Mouse (Mus musculus) CH12.LX (cell line): ENCODE data around the gene Uba52. TPM values are rescaled to one million over a fixed set of nuclear protein-coding genes. Genes with fewer than 3 reads are reported as not detected.

Experiments
- DNase-seq: peaks from one replicate; pipeline ENCODE4 v3.0.0-alpha.2; 2013; ENCODE audit errors: extremely low read depth
- H3K27ac ChIP-seq: 2 replicates; pipeline ENCODE4 v1.5.1; 2012; ENCODE audit warnings: low read depth, mild to moderate bottlenecking, control low read depth, moderate library complexity; ENCODE audit not compliant: insufficient read depth
- H3K27me3 ChIP-seq: replicated peaks from 2 replicates; pipeline ENCODE3; 2012; ENCODE audit warnings: inconsistent platforms
- H3K36me3 ChIP-seq, 2 experiments: replicated peaks in 1 of 2; 2 replicates each; pipeline versions ENCODE3 to v1.6.1; 2012; ENCODE audit warnings: inconsistent platforms in 1 of 2, low read length in 1 of 2, mild to moderate bottlenecking in 1 of 2, mixed read lengths in 1 of 2, moderate library complexity in 1 of 2; ENCODE audit not compliant: control insufficient read depth in 1 of 2, insufficient read depth in 1 of 2
- H3K4me1 ChIP-seq, 2 experiments: 2 replicates each; pipeline ENCODE4 v1.6.1; 2012; ENCODE audit warnings: inconsistent platforms in 1 of 2, moderate library complexity in 1 of 2; ENCODE audit not compliant: insufficient read depth in 2 of 2, control insufficient read depth in 1 of 2
- H3K4me2 ChIP-seq: 2 replicates; pipeline ENCODE4 v1.6.1; 2012; ENCODE audit warnings: low read depth, mild to moderate bottlenecking, control low read depth; ENCODE audit not compliant: poor library complexity, insufficient read depth, severe bottlenecking
- H3K4me3 ChIP-seq, 3 experiments: fragments of 150-350 bp in 1 of 3; sonication (generic) in 1 of 3; replicated peaks in 1 of 3; 2 replicates each; pipeline versions ENCODE3 to v1.5.1; 2011 to 2012; ENCODE audit warnings: low read depth in 2 of 3, low read length in 2 of 3, mild to moderate bottlenecking in 2 of 3, moderate library complexity in 2 of 3, control low read depth in 1 of 3, improper control_type of control experiment in 1 of 3, inconsistent platforms in 1 of 3, mixed read lengths in 1 of 3; ENCODE audit not compliant: poor library complexity in 1 of 3
- H3K79me2 ChIP-seq: replicated peaks from 2 replicates; pipeline ENCODE4 v1.6.1; 2012; ENCODE audit warnings: mild to moderate bottlenecking, moderate library complexity; ENCODE audit not compliant: control insufficient read depth, poor library complexity, insufficient read depth, severe bottlenecking; ENCODE audit errors: extremely low read depth
- H3K9ac ChIP-seq: 2 replicates; pipeline ENCODE4 v1.6.1; 2012; ENCODE audit warnings: low read depth, mild to moderate bottlenecking, control low read depth, moderate library complexity; ENCODE audit not compliant: insufficient read depth
- H3K9me3 ChIP-seq: replicated peaks from 2 replicates; pipeline ENCODE3; 2012; ENCODE audit warnings: low read length, inconsistent platforms, mixed read lengths
- HCFC1 ChIP-seq: IDR thresholded peaks from 2 replicates; pipeline ENCODE4 v1.6.1; 2012; ENCODE audit warnings: low read depth, mild to moderate bottlenecking, inconsistent platforms, low read length, improper control_type of control experiment
- MAX ChIP-seq: IDR thresholded peaks from 2 replicates; pipeline ENCODE4 v1.6.1; 2011; ENCODE audit warnings: low read length, improper control_type of control experiment
- MAZ ChIP-seq: IDR thresholded peaks from 2 replicates; pipeline ENCODE4 v1.6.1; 2012; ENCODE audit warnings: low read depth, mild to moderate bottlenecking, inconsistent platforms, low read length, improper control_type of control experiment, moderate library complexity
- MXI1 ChIP-seq: IDR thresholded peaks from 2 replicates; pipeline ENCODE4 v1.6.1; 2011; ENCODE audit warnings: mild to moderate bottlenecking, low read depth, low read length, improper control_type of control experiment
- NELFE ChIP-seq: IDR thresholded peaks from 2 replicates; pipeline ENCODE4 v1.6.1; 2011; ENCODE audit warnings: low read depth, low read length, improper control_type of control experiment
- RAD21 ChIP-seq: IDR thresholded peaks from 2 replicates; pipeline ENCODE4 v1.6.1; 2011; ENCODE audit warnings: low read depth, mild to moderate bottlenecking, low read length, improper control_type of control experiment, moderate library complexity
- SIN3A ChIP-seq: IDR thresholded peaks from 2 replicates; pipeline ENCODE4 v1.6.1; 2012; ENCODE audit warnings: low read length, improper control_type of control experiment, inconsistent platforms
- UBTF ChIP-seq: IDR thresholded peaks from 2 replicates; pipeline ENCODE4 v1.6.1; 2012; ENCODE audit warnings: low read depth, mild to moderate bottlenecking, inconsistent platforms, low read length, improper control_type of control experiment, moderate library complexity
- USF1 ChIP-seq: IDR thresholded peaks from 2 replicates; pipeline ENCODE4 v1.6.1; 2014; ENCODE audit warnings: low read depth, mild to moderate bottlenecking, inconsistent platforms, low read length, improper control_type of control experiment
- USF2 ChIP-seq: conservative IDR thresholded peaks from 2 replicates; pipeline ENCODE4 v1.6.1; 2011; ENCODE audit warnings: low read depth, low read length, improper control_type of control experiment
- dilution Hi-C: fragments of 300-500 bp; cut with MboI; formaldehyde crosslinking; loops from 2 replicates; pipeline ENCODE4 v1.14.3; 2020; ENCODE audit warnings: low sequenced_read_pairs; ENCODE audit not compliant: extremely low pct_unique_long_range_greater_than_20kb, extremely low pct_ligation_motif_present
- in situ Hi-C: fragments of 300-500 bp; cut with MboI; formaldehyde crosslinking; loops from 3 replicates; pipeline ENCODE4 v1.14.3; 2019; ENCODE audit warnings: low sequenced_read_pairs, low pct_ligation_motif_present, low pct_unique_long_range_greater_than_20kb, mixed read lengths
- polyA plus RNA-seq: library from polyadenylated mRNA; unstranded; fragments of >175 nt; gene quantifications from 2 replicates; pipeline ENCODE4 v1.2.1, GENCODE M21; 2012; ENCODE audit warnings: low read depth; ENCODE audit not compliant: insufficient read length
- total RNA-seq, 2 experiments: library from RNA; depleted of rRNA; stranded (reverse); fragments of 300-350 nt in 1 of 2; fragments of >200 nt in 1 of 2; gene quantifications; 2 replicates each; pipeline ENCODE4 v1.2.3; 2012 to 2014

Uba52 gene
- total and polyA plus RNA-seq, 3 experiments: 1,181 to 3,341 (median 1,372) TPM

- Histone ChIP-seq H3K9me3 (no peaks in the 10 kb centered on the region), H3K4me1 (peaks cover 10 to 25% of the 10 kb centered on the region in 2 experiments), H3K4me3 (no peak overlapping the region), H3K27ac (no peak overlapping the region), H3K27me3 (peaks cover 96% of the 10 kb centered on the region), H3K9ac (no peak overlapping the region), H3K79me2 (no peaks in the 10 kb centered on the region), H3K4me2 (no peak overlapping the region), H3K36me3 (no peaks in the 10 kb centered on the region)
- DNase-seq: no peak
- in situ Hi-C loops: no loop called here
- dilution Hi-C loops: no loop called here
- TF ChIP-seq SIN3A (no peak), RAD21 (no peak), MAZ (no peak), NELFE (no peak), MXI1 (no peak)
Measured at GRCm38 (mm10) chr8:70490061-70490879, 20.3 kb downstream of the Uba52 start.

- H3K27ac ChIP-seq: no peak overlapping the region
- peaks cover 10 to 25% of the 10 kb centered on the region in 2 experiments for H3K4me1 ChIP-seq
- in situ Hi-C loops: no loop called here
- no peak for DNase-seq
- H3K36me3 ChIP-seq: no peaks in the 10 kb centered on the region
- H3K4me3 ChIP-seq: no peak overlapping the region
- peak overlapping the region; percentile 26; the same call in 1 of the 2 replicates for H3K4me2 ChIP-seq
- no peak overlapping the region; the same call in 1 of the 2 replicates for H3K9ac ChIP-seq
- H3K9me3 ChIP-seq: no peaks in the 10 kb centered on the region
- no peaks in the 10 kb centered on the region for H3K79me2 ChIP-seq
- TF ChIP-seq MAZ (no peak), UBTF (no peak), MAX (no peak)
- H3K27me3 ChIP-seq: peaks cover 96% of the 10 kb centered on the region
- dilution Hi-C loops: no loop called here
Measured at GRCm38 (mm10) chr8:70489576-70489975, 21.0 kb downstream of the Uba52 start.

DNA sequence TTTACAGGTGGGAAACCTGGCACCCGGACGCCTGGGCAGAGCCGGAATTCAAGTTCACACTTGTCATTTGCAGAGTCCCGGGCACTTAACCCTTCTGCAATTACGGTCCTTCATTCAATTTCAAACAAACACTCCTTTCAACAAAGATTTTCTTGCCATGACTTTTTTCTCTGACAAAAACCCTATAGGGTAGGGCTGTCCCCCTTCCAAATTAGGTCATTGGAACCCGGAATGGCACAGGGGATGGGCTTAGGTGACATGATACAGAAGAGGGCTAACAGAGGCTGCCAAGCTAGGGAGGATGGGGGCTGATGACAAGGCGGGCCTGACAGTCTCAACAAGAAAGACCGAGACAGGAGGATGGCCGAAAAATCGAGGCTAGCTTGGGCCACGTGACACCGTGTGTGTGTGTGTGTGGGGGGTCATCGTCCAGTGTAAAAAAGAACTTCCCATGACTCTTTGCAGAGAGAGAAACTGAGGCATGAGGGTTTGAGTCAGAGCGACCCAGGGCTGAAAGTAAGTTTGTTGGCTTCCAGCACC lies 21.6 kb downstream of the Uba52 start:
- peaks cover 10 to 25% of the 10 kb centered on the region in 2 experiments for H3K4me1 ChIP-seq
- H3K79me2 ChIP-seq: no peaks in the 10 kb centered on the region
- H3K4me2 ChIP-seq: peak overlapping the region; percentile 26
- H3K4me3 ChIP-seq: no peak overlapping the region
- H3K9me3 ChIP-seq: no peaks in the 10 kb centered on the region
- no peak for DNase-seq
- in situ Hi-C loops (no loop called here), dilution Hi-C loops (no loop called here)
- H3K36me3 ChIP-seq: no peaks in the 10 kb centered on the region
- no peak overlapping the region for H3K27ac ChIP-seq
- peaks cover 97% of the 10 kb centered on the region for H3K27me3 ChIP-seq
- TF ChIP-seq HCFC1 (no peak), USF1 (peak; percentile 38; the same call in 1 of the 2 replicates), USF2 (0 out of 2 replicates have a peak, but pooled peaks have one; percentile 10)
- H3K9ac ChIP-seq: no peak overlapping the region; the same call in 1 of the 2 replicates
